Mouse (Mus musculus) right cerebral cortex, adult 18-20 months (tissue): ENCODE results near the gene Cnih1.
"Not testable (repeated sequence)": the region's sequence is repeated elsewhere in the genome, so short reads cannot be mapped to it uniquely, and the experiment has no call there.

Source experiments
- DNase-seq: peaks from one replicate; pipeline ENCODE4 v3.0.0; 2022; ENCODE audit warnings: mixed read lengths

Cnih1 gene

GRCm38 (mm10) chr14:46787454-46787786 lies 791 bp downstream of the Cnih1 start:
- no peak for DNase-seq

DNA sequence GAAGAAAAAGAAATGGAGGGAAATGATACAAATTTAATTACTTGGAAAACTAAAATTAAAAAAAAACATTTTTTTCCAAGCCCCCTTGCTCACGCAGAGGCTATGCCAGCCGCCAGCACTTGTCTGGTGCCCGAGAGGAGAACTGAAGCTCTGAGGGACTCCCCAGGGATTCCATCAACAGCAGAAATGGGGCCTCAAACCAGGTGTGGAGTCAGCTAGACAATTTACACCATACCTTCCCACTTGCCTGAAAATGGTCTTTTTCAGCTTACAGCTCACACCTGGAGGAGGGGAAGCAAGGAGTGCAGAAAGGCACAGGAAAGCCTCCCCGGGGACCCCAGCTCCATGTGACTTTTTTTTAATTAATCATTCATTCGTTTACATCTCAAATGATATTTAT lies 3.0 kb downstream of the Cnih1 start:
- no peak for DNase-seq

DNA sequence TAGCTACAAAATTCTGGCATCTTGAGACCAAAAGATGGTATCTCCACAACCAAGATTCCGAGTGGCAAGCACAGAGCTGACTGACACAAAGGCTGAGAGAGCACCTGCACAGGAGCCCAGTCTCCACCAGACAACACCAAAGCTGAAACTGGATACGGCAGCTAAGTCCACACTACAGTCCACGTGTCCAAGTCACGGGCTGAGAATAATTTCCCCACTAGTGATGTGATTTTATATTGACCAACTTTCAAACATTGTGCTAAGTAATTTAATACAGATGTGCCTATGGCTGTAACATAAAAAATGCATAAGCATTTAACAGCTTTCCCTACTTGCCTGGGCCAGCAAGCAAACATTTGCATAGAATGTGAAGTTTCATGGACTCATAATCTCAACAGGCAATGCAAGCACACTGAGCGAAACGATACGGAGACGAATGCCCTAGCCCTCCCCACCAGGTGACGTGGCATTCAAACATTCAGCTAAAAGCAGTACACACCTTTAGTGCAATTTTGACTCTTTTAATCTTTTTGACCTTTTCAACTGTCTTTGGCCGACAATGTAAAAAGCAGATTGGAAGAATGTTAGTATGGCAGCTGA lies 4.8 kb downstream of the Cnih1 start:
- DNase-seq = no peak

GRCm38 (mm10) chr14:46782187-46782828 lies 5.9 kb downstream of the Cnih1 start:
- no peak for DNase-seq

DNA sequence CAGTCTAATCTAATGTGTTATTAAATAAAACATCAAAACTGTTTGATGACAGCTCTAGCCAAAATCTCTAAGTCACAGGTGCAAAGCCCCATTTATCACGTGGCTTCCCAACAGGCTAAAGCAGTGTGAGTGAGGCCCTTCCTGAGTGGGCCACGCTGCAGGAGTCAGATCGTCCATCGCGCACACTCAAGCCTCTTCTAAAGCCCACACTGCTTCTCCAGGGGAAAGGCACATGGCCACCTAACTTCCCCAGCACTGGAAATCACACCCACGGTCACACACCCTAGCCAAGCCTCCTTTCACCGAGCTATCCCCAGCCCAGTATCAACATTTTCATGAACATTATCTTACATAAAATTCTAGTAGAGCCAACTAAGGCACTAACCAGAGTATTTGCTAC lies 7.1 kb downstream of the Cnih1 start:
- DNase-seq = no peak

DNA sequence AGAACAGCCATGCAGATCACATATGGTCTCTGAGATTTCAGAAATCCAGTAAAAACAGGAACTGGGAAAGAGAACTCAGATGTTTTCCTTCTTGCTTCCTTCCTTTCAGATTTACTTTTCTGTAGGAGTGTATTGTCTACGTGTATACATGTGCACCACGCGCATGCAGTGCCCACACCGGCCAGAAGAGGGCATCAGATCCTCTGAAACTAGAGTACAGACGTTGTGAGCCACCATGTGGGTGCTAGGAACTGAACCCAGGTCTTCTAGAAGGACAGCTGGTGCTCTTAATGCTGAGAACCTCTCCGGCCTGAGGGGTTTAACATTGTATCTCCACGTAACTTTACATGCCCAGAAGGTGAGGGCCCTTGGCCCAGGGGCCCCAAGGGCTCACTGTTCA lies 9.0 kb downstream of the Cnih1 start:
- DNase-seq = no peak

GRCm38 (mm10) chr14:46778756-46779155 lies 9.5 kb downstream of the Cnih1 start:
- DNase-seq = no peak

GRCm38 (mm10) chr14:46770036-46770435 lies 18.2 kb downstream of the Cnih1 start:
- no peak for DNase-seq

DNA sequence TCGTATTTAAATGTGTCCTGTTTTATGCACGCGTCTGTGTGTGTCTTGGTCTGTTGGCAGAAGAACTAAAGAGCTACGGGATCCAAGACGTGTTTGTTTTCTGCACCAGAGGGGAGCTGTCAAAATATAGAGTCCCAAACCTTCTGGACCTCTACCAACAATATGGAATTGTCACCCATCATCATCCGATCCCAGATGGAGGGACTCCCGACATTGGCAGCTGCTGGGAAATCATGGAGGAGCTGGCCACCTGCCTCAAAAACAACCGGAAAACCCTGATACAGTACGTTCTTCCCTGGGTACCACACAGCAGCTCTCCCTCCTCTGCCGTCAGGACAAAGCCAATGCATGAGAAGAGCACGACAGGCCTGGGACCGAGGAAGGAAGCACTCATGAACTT lies 21.1 kb downstream of the Cnih1 start:
- DNase-seq = no peak

GRCm38 (mm10) chr14:46761186-46761585 lies 27.0 kb downstream of the Cnih1 start:
- no peak for DNase-seq

GRCm38 (mm10) chr14:46760355-46761029 lies 27.7 kb downstream of the Cnih1 start, which contains the start of gene Cdkn3:
TSS of gene Cdkn3 (plus strand) at chr14:46760541.
- DNase-seq = peak; percentile 93

DNA sequence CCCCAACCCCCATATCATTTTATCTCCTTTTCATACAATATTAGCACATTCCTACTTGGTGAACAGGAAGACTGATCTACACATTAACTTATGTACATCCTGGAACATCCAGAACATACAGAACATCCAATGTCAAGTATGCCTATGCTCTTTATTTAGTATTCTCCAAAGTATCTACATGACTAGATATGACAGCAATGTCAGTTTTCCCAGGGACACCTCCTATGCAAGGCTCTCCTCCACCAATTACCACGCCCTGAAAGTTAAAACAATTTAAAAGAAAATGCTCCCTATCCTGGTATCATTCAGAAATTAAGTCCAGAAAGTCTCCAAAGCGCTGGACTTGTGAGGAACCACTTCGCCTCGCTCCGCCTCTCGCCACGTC lies 28.2 kb downstream of the Cnih1 start:
- DNase-seq = no peak

DNA sequence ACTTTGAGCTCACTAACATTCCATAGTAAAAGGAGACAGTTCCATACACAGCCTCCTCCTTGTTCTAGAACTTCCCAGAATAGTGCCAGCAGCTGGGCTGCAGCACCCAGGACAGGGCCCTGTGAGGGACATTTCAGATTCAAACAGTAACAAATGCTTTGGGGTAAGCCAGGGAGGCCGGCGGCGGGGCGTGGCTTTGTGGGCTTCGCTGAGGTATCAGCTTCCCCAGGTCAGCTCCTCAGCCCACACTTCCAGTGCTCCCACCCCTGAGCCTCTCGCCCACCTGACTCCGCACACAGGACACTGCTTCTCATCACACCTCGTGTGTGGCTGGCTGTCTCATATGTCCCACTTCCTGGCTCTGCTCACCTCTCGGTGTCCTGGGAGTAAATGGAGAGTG lies 30.5 kb downstream of the Cnih1 start:
- no peak for DNase-seq

DNA sequence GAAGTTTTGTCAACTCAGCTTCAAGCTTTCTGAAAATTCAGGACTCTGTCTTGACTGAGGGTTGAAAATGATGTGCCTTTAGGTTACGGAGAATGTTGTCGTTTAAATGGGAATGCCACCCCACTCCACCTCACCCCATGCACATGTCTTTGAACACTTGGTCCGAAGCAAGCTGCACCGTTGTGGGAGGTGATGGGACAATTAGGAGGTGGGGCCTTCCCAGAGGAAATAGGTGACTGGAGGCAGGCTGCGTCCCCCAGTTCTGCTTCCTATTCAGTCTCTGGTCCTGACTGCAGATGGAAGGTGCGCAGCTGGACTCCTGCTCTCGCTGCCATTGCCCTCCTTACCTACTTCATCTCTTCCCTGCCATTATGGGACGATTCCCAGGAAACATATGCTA lies 32.4 kb downstream of the Cnih1 start:
- DNase-seq = no peak

- not testable (repeated sequence) for DNase-seq
Observed at GRCm38 (mm10) chr14:46754371-46754770, 33.8 kb downstream of the Cnih1 start.

GRCm38 (mm10) chr14:46745413-46745812 lies 42.8 kb downstream of the Cnih1 start:
- peak; percentile 19 for DNase-seq

GRCm38 (mm10) chr14:46742674-46743073 lies 45.5 kb downstream of the Cnih1 start:
- DNase-seq = no peak

DNA sequence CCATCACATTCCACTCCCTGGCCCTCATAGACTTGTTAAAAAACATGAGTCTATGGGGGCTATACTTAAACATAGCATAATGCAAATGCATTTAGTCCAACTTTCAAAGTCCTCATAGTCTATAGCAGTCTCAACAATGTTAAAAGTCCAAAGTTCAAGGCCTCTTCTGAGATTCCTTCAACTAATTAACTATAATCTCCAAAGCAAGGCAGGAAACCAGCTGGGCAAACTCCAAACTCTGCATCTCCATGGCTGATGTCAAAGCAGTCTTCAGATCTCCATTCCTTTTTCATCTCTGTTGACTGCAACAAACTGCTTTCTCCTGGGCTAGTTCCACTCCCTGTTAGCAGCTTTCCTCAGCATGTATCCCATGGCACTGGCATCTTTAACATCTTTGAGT lies 50.9 kb downstream of the Cnih1 start:
- not testable (repeated sequence) for DNase-seq

DNA sequence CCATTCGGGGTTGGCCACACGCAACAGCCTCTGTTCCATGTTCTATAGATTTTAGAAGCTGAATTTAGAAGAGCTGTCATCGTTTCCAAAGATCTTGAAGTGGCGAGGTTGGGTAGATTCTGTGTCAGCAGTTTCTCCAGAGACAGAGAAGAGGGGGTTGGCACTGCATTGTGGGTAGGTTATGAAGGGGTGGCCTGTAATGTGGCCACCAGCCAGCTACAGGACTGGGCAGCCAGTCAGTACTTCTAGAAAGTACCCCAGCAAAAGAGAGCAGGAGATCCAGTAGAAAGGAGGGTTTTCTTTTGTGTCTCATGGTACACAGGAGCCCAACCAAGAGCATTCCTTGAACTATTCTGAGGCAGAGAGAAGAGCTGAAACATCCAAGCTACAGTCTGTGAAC lies 51.8 kb downstream of the Cnih1 start:
- DNase-seq = no peak

DNA sequence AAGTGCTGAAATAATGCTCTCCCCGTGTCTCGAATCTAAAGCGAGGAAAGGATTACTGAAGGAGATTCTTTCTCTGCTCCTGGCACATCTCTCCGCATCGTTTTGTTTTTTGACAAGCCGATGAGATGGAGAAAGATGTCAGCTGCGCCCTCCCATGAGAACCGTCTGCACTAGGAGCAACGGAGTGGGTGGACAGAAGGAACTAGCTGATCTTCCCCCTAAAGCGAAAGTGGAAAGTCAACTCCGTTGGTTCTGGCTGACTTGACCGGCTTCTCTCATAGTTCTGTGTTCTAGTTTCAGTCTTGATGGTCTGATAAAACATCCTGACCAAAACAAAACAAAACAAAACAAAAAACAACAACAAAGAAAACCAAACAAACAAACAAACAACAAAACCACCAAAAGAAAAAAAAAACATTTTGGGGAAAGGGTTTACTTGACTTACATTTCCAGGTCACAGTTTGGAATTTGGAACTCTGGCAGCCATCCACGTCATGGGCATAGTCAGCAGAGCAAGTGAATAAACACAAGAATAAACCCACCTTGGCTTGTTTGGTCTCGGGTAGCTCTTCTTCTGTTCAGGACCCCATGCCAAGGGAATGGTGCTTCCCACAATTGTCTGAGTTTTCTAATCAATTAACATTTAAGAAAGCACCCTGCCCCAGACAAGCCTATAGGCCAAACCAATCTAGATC lies 53.3 kb downstream of the Cnih1 start:
- no peak for DNase-seq

- DNase-seq = no peak
Observed at GRCm38 (mm10) chr14:46734262-46734661, 53.9 kb downstream of the Cnih1 start.

- no peak for DNase-seq
Observed at GRCm38 (mm10) chr14:46725743-46726142, 62.5 kb downstream of the Cnih1 start.
